Mouse (Mus musculus): Measurements from ENCODE around the gene Gm12355. TPM values are rescaled to one million over a fixed set of nuclear protein-coding genes. Genes with fewer than 3 reads are reported as not detected.
"Not testable (repeated sequence)": the region's sequence is repeated elsewhere in the genome, so short reads cannot be mapped to it uniquely, and the experiment has no call there.

The Gm12355 gene
- polyA plus RNA-seq, 1 experiment from 2014 or later = 1.5 TPM

- Histone ChIP-seq H3K9me3 (ENCODE audit: control insufficient read depth, low read length) (no peaks in the 10 kb centered on the region), H3K9ac (ENCODE audit: low read length) (no peak within 1 kb of the TSS), H3K4me3 (ENCODE audit: low read depth, low read length) (no peak within 1 kb of the TSS), H3K4me1 (ENCODE audit: control insufficient read depth, insufficient read depth, low read length) (no peaks in the 10 kb centered on the region), H3K4me2 (ENCODE audit: low read depth) (no peak within 1 kb of the TSS), H3K36me3 (ENCODE audit: control insufficient read depth, insufficient read depth, low read length) (no peaks in the 10 kb centered on the region), H3K27me3 (ENCODE audit: control insufficient read depth, insufficient read depth, low read length) (no peaks in the 10 kb centered on the region), H3K27ac (ENCODE audit: low read depth, low read length) (no peak within 1 kb of the TSS)
- WGBS = 70% methylated on average over 2 of the region's 2 CpGs
- ATAC-seq (ENCODE audit: insufficient read depth, low FRiP score, low TSS enrichment) = no peak
- DNase-seq (ENCODE audit: low spot score) = no peak
Observed at GRCm38 (mm10) chr11:98646459-98646858, 21.0 kb upstream of the Gm12355 start, which contains the start of gene Gsdma2. TSS of gene Gsdma2 (plus strand) at chr11:98646759.

DNA sequence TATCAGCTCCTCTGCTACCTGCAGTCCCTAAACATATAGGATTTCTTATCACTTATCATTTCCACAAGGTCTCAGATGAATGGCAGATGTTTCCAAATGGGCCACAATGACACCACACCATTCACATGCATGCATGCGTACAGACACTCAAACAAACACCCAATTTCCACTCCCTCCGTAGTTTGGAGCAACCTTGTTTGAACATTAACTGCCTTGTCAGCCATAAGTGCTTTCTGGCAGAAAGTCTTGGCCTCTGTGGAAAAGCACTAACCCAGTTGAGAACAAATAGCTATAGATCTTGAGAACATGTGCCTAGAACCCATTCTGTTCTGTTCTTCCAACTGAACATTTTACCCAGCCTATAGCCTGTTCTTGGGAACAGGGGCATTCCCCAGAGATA, 20.5 kb upstream of the Gm12355 start:
- no peak for ATAC-seq (ENCODE audit: insufficient read depth, low FRiP score, low TSS enrichment)

GRCm38 (mm10) chr11:98644757-98645156, 19.3 kb upstream of the Gm12355 start:
- WGBS = 84% methylated on average over 3 of the region's 3 CpGs

More for the DNA sequence above, 20.5 kb upstream of the Gm12355 start:
- no peaks in the 10 kb centered on the region for H3K27me3 ChIP-seq (ENCODE audit: control insufficient read depth, insufficient read depth, low read length)
- H3K4me3 ChIP-seq (ENCODE audit: low read depth, low read length) = no peak overlapping the region
- 83% methylated on average over 2 of the region's 2 CpGs for WGBS
- H3K4me1 ChIP-seq (ENCODE audit: control insufficient read depth, insufficient read depth, low read length) = no peaks in the 10 kb centered on the region
- H3K4me2 ChIP-seq (ENCODE audit: low read depth) = no peak overlapping the region
- H3K9me3 ChIP-seq (ENCODE audit: control insufficient read depth, low read length) = no peaks in the 10 kb centered on the region
- no peak overlapping the region for H3K9ac ChIP-seq (ENCODE audit: low read length)
- DNase-seq (ENCODE audit: low spot score) = no peak
- H3K36me3 ChIP-seq (ENCODE audit: control insufficient read depth, insufficient read depth, low read length) = no peaks in the 10 kb centered on the region
- no peak overlapping the region for H3K27ac ChIP-seq (ENCODE audit: low read depth, low read length)

GRCm38 (mm10) chr11:98640091-98640490, 14.6 kb upstream of the Gm12355 start:
- no peaks in the 10 kb centered on the region for H3K9me3 ChIP-seq (ENCODE audit: control insufficient read depth, low read length)
- no peak overlapping the region for H3K4me3 ChIP-seq (ENCODE audit: low read depth, low read length)
- H3K36me3 ChIP-seq (ENCODE audit: control insufficient read depth, insufficient read depth, low read length) = no peaks in the 10 kb centered on the region
- no peak overlapping the region for H3K9ac ChIP-seq (ENCODE audit: low read length)
- 66% methylated on average over 5 of the region's 5 CpGs for WGBS
- DNase-seq (ENCODE audit: low spot score) (no peak), ATAC-seq (ENCODE audit: insufficient read depth, low FRiP score, low TSS enrichment) (no peak)
- H3K27me3 ChIP-seq (ENCODE audit: control insufficient read depth, insufficient read depth, low read length) = no peaks in the 10 kb centered on the region
- no peak overlapping the region for H3K27ac ChIP-seq (ENCODE audit: low read depth, low read length)
- H3K4me2 ChIP-seq (ENCODE audit: low read depth) = no peak overlapping the region
- no peaks in the 10 kb centered on the region for H3K4me1 ChIP-seq (ENCODE audit: control insufficient read depth, insufficient read depth, low read length)

More at GRCm38 (mm10) chr11:98644757-98645156, 19.3 kb upstream of the Gm12355 start:
- H3K27ac ChIP-seq (ENCODE audit: low read depth, low read length) = no peak overlapping the region
- DNase-seq (ENCODE audit: low spot score) (no peak), ATAC-seq (ENCODE audit: insufficient read depth, low FRiP score, low TSS enrichment) (no peak)
- no peaks in the 10 kb centered on the region for H3K36me3 ChIP-seq (ENCODE audit: control insufficient read depth, insufficient read depth, low read length)
- H3K4me2 ChIP-seq (ENCODE audit: low read depth) = no peak overlapping the region
- H3K9me3 ChIP-seq (ENCODE audit: control insufficient read depth, low read length) = no peaks in the 10 kb centered on the region
- no peaks in the 10 kb centered on the region for H3K4me1 ChIP-seq (ENCODE audit: control insufficient read depth, insufficient read depth, low read length)
- H3K4me3 ChIP-seq (ENCODE audit: low read depth, low read length) = no peak overlapping the region
- H3K9ac ChIP-seq (ENCODE audit: low read length) = no peak overlapping the region
- H3K27me3 ChIP-seq (ENCODE audit: control insufficient read depth, insufficient read depth, low read length) = no peaks in the 10 kb centered on the region

DNA sequence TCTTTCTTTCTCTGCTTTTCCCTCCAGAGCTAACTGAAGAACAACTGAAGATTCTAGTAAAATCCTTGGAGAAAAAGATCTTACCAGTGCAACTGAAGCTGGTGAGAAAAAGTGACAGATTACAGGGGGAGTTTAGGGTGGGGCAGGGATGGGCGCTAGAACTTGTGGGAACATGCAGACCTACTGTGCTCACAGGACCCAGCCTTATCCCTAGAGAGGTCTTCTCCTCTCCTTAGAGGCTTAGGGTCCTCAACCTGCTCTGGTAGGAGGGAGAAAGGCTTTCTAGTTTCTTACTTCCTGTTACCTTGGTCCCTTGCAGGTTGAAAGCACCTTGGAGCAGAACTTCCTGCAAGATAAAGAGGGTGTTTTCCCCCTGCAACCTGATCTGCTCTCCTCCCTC, 12.0 kb upstream of the Gm12355 start:
- WGBS = 95% methylated on average over 1 of the region's 1 CpGs
- Histone ChIP-seq H3K27ac (ENCODE audit: low read depth, low read length) (no peak overlapping the region), H3K4me3 (ENCODE audit: low read depth, low read length) (no peak overlapping the region), H3K4me2 (ENCODE audit: low read depth) (no peak overlapping the region), H3K9ac (ENCODE audit: low read length) (no peak overlapping the region), H3K9me3 (ENCODE audit: control insufficient read depth, low read length) (no peaks in the 10 kb centered on the region), H3K4me1 (ENCODE audit: control insufficient read depth, insufficient read depth, low read length) (no peaks in the 10 kb centered on the region), H3K36me3 (ENCODE audit: control insufficient read depth, insufficient read depth, low read length) (no peaks in the 10 kb centered on the region), H3K27me3 (ENCODE audit: control insufficient read depth, insufficient read depth, low read length) (no peaks in the 10 kb centered on the region)
- DNase-seq (ENCODE audit: low spot score) (no peak), ATAC-seq (ENCODE audit: insufficient read depth, low FRiP score, low TSS enrichment) (no peak)

GRCm38 (mm10) chr11:98635312-98635970, 10.0 kb upstream of the Gm12355 start:
- not testable (repeated sequence) for ATAC-seq (ENCODE audit: insufficient read depth, low FRiP score, low TSS enrichment)

DNA sequence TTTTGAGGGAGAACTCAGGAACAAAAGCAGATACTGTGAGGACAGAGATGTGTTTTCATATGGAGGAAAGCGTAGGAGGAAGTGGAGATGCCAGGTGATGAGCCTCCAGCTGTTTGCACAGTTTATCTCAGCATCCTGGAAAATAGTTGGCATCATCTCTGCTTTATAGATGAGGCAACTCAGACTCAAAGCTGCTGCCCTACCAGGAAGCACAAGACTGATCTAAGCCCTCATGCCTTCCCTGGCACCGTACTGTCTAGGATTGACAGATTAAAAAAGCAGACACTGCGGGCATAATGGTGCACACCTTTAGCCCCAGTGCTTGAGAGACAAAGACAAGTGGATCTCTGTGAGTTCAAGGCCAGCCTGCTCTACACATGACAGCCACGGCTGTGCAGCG, 5.2 kb upstream of the Gm12355 start:
- Histone ChIP-seq H3K4me1 (ENCODE audit: control insufficient read depth, insufficient read depth, low read length) (no peaks in the 10 kb centered on the region), H3K27me3 (ENCODE audit: control insufficient read depth, insufficient read depth, low read length) (no peaks in the 10 kb centered on the region), H3K4me2 (ENCODE audit: low read depth) (no peak overlapping the region), H3K9me3 (ENCODE audit: control insufficient read depth, low read length) (no peaks in the 10 kb centered on the region), H3K36me3 (ENCODE audit: control insufficient read depth, insufficient read depth, low read length) (no peaks in the 10 kb centered on the region), H3K27ac (ENCODE audit: low read depth, low read length) (no peak overlapping the region), H3K9ac (ENCODE audit: low read length) (no peak overlapping the region), H3K4me3 (ENCODE audit: low read depth, low read length) (no peak overlapping the region)
- 89% methylated on average over 5 of the region's 5 CpGs for WGBS
- DNase-seq (ENCODE audit: low spot score) (no peak), ATAC-seq (ENCODE audit: insufficient read depth, low FRiP score, low TSS enrichment) (no peak)

More at GRCm38 (mm10) chr11:98635312-98635970, 10.0 kb upstream of the Gm12355 start:
- H3K9ac ChIP-seq (ENCODE audit: low read length); H3K27me3 ChIP-seq (ENCODE audit: control insufficient read depth, insufficient read depth, low read length); H3K9me3 ChIP-seq (ENCODE audit: control insufficient read depth, low read length); H3K36me3 ChIP-seq (ENCODE audit: control insufficient read depth, insufficient read depth, low read length); H3K4me1 ChIP-seq (ENCODE audit: control insufficient read depth, insufficient read depth, low read length); H3K27ac ChIP-seq (ENCODE audit: low read depth, low read length); H3K4me2 ChIP-seq (ENCODE audit: low read depth); H3K4me3 ChIP-seq (ENCODE audit: low read depth, low read length); DNase-seq (ENCODE audit: low spot score): not testable (repeated sequence)
- WGBS = 38% methylated on average over 10 of the region's 10 CpGs

DNA sequence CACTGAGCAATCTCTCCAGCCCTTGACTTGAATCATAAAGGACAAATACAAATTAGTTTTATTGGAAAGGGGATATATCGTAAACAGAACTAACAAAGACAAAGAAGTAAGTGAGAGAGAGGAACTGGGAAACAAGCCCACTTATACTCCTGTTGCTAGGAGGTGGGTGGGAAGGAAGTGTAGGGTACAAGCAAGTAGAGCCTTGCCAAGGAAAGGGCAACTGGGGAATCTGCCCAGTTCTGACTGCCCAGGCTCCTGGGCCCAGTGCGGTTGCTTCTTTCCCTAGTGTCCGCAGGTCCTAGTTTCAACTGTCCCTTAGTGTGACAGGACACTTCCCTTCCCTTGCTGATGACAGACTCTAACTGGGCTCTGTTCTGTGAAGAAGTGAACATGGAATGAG, 3.2 kb upstream of the Gm12355 start:
- H3K9me3 ChIP-seq (ENCODE audit: control insufficient read depth, low read length) = no peaks in the 10 kb centered on the region
- H3K9ac ChIP-seq (ENCODE audit: low read length) = no peak overlapping the region
- no peak overlapping the region for H3K4me2 ChIP-seq (ENCODE audit: low read depth)
- ATAC-seq (ENCODE audit: insufficient read depth, low FRiP score, low TSS enrichment) (no peak), DNase-seq (ENCODE audit: low spot score) (no peak)
- no peak overlapping the region for H3K27ac ChIP-seq (ENCODE audit: low read depth, low read length)
- H3K27me3 ChIP-seq (ENCODE audit: control insufficient read depth, insufficient read depth, low read length) = no peaks in the 10 kb centered on the region
- no peak overlapping the region for H3K4me3 ChIP-seq (ENCODE audit: low read depth, low read length)
- WGBS = 95% methylated on average over 3 of the region's 3 CpGs
- H3K36me3 ChIP-seq (ENCODE audit: control insufficient read depth, insufficient read depth, low read length) = no peaks in the 10 kb centered on the region
- no peaks in the 10 kb centered on the region for H3K4me1 ChIP-seq (ENCODE audit: control insufficient read depth, insufficient read depth, low read length)

DNA sequence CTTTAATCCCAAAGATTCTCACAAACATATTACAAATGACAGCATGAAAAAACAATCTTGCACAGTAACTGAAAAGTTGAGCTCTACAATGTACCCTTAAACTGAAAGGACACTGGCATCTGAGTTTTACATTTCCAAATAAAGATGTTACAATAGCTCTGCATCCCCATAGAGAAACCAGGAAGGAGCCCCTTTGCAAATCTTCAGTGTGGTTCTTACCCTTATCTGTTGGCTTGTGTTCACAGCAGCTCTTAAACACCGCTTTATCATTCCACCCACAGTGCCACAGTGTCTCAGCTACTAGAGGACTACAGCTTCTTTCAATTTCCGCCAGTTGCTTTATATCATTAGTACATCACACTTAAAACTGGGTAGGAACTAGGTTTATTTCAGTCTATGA, 1.1 kb downstream of the Gm12355 start:
- not testable (repeated sequence) for H3K36me3 ChIP-seq (ENCODE audit: control insufficient read depth, insufficient read depth, low read length); DNase-seq (ENCODE audit: low spot score); H3K9me3 ChIP-seq (ENCODE audit: control insufficient read depth, low read length); H3K9ac ChIP-seq (ENCODE audit: low read length); H3K4me2 ChIP-seq (ENCODE audit: low read depth); H3K4me1 ChIP-seq (ENCODE audit: control insufficient read depth, insufficient read depth, low read length); H3K4me3 ChIP-seq (ENCODE audit: low read depth, low read length); H3K27me3 ChIP-seq (ENCODE audit: control insufficient read depth, insufficient read depth, low read length); ATAC-seq (ENCODE audit: insufficient read depth, low FRiP score, low TSS enrichment); H3K27ac ChIP-seq (ENCODE audit: low read depth, low read length)
- 85% methylated on average over 2 of the region's 2 CpGs for WGBS

Data from neural tube, embryonic 11.5 days (tissue).